Mouse (Mus musculus): ENCODE measurements around the gene Gm43517.

DNA sequence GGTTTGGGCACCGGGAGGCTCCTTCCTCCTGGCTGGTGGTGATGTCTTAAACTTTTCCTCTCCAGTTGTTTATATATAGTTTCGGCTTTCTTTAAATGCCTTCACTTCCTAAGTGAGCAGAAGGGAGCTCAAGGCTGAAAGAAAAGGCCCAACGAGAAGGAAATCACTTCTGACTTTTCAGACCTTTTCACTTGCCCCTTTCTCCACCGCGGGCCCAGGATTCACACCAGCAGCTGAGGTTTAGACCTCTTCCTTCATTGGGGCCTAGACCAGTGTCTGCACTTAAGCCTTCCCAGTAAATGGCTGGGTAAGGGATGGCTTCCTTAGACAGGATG, 16.8 kb downstream of the Gm43517 start:
- TF ChIP-seq UBTF (IDR thresholded peaks at IDR 0.05; ENCODE audit: low read depth, low read length) (no peak), CTCF (conservative IDR thresholded peaks at IDR 0.05 in 1 of 2, IDR thresholded peaks at IDR 0.05 in 1 of 2; ENCODE audit: low read depth in 2 of 2, low read length in 2 of 2) (no peak), HCFC1 (IDR thresholded peaks at IDR 0.05; ENCODE audit: low read depth, low read length) (no peak), CHD2 (IDR thresholded peaks at IDR 0.05; ENCODE audit: low read length) (no peak), POLR2A (IDR thresholded peaks at IDR 0.05; ENCODE audit: low read depth, low read length) (no peak)

Measured in CH12.LX (cell line).